Mouse (Mus musculus): Measurements from ENCODE around the gene Eml3. TPM values are rescaled to one million over a fixed set of nuclear protein-coding genes. Genes with fewer than 3 reads are reported as not detected.

Eml3 gene
- polyA plus RNA-seq, 1 experiment from 2014 or later: 10.3 TPM

DNA sequence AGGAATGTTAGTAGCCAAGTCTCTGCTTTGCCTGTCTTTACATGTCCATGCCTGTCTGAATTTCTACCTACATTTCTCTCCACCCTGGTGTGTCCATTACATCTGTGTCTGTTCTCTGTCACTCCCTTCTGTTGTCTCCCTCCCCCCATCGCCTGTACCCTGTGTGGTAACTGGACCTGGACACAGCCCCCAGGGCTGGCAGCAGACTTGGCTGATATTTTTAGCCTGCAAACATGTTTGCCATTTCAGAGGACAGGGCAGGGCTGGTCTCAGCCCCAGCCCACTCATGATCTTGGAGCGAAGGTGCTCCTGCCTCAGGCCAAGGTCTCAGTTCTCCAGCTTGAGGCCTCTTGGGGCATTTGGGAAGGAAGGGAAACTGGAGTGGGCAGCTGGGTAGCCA, 58.5 kb downstream of the Eml3 start:
- 44% methylated on average over 2 of the region's 2 CpGs for WGBS
- H3K4me2 ChIP-seq (ENCODE audit: low read length): no peak overlapping the region
- H3K27me3 ChIP-seq (replicated peaks; ENCODE audit: control insufficient read depth, insufficient read depth, low read length): peaks cover 16% of the 10 kb centered on the region
- no peaks in the 10 kb centered on the region for H3K9me3 ChIP-seq (ENCODE audit: control insufficient read depth, low read length)
- no peak for ATAC-seq
- H3K27ac ChIP-seq (ENCODE audit: low read depth, low read length): no peak overlapping the region
- no peak overlapping the region for H3K9ac ChIP-seq (ENCODE audit: low read depth, low read length)
- H3K4me1 ChIP-seq (ENCODE audit: control insufficient read depth, insufficient read depth, low read depth, low read length): peaks cover 37% of the 10 kb centered on the region
- H3K4me3 ChIP-seq (ENCODE audit: low read length): no peak overlapping the region
- H3K36me3 ChIP-seq (ENCODE audit: control insufficient read depth, insufficient read depth, low read length): no peaks in the 10 kb centered on the region

DNA sequence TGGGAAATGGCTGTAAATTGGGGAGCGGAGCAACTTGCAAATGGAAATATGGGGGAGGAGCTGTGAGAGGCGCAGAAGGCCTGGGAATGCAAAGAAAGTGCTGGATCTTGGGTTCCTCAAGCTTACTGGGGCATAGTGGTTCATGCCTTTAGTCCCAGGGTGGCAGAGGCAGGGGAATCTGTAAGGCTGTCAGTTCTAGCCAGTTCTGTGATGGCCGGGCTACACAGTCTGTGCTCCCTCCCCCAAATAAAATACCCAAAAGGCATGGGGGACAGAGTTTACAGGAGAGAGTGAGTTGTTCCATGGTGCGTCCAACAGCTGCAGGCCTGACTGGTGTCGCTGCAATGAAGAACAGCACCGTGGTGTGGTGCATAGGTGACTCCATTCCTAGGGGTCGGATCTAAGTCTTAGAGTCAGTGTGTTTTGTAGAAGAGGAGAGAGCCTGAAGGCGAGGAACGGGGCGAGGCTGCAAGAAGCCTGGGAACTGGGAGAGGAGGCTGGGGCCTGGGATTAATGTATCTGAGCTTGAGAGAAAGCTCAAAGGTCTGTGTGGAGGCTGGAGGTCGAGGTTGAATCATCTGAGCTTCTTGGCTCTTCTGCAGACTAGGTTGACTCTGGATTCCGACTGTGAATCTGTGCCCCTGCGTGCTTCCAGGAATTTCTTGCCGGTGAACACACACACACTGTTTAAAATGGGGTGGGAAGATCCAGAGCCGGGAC, 59.2 kb downstream of the Eml3 start:
- WGBS: 21% methylated on average over 15 of the region's 15 CpGs
- no peak for ATAC-seq
- peaks cover 16% of the 10 kb centered on the region for H3K27me3 ChIP-seq (replicated peaks; ENCODE audit: control insufficient read depth, insufficient read depth, low read length)
- H3K27ac ChIP-seq (ENCODE audit: low read depth, low read length): no peak overlapping the region
- H3K4me2 ChIP-seq (ENCODE audit: low read length): peak overlapping the region; percentile 85
- H3K36me3 ChIP-seq (ENCODE audit: control insufficient read depth, insufficient read depth, low read length): no peaks in the 10 kb centered on the region
- H3K4me3 ChIP-seq (ENCODE audit: low read length): peak overlapping the region; percentile 53
- no peaks in the 10 kb centered on the region for H3K9me3 ChIP-seq (ENCODE audit: control insufficient read depth, low read length)
- H3K9ac ChIP-seq (ENCODE audit: low read depth, low read length): peak overlapping the region; percentile 64; the same call in 1 of the 2 replicates
- peaks cover 35% of the 10 kb centered on the region for H3K4me1 ChIP-seq (ENCODE audit: control insufficient read depth, insufficient read depth, low read depth, low read length)

DNA sequence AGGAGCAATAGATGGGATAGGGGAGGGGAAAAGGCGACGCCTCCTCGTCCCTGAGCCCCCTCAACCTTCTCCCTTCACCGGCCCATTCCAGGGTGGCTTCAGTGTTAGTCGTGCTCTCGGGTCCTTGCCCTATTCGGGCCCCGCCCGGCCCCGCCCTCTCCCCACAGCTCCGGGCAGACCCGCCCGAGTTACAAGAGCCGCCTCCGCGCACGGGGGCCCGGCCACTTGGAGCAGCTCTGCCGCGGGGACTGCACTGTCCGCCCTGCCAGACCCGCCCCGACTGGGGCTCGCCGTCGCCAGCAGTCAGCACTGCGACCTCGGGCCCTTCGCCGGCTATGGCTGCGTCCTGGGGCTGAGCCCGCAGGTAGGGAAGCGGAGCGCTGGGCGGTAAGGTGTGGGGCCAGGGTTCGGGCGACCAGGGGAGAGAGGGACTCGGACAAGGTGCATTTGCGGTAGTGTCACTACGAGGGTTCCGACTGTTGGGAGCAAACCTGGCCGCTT, 59.8 kb downstream of the Eml3 start, which contains the start of gene Ahnak:
Ahnak (plus strand) TSS at position 219 of the 501 bp plus-strand sequence.
- H3K4me1 ChIP-seq (ENCODE audit: control insufficient read depth, insufficient read depth, low read depth, low read length): peaks cover 29% of the 10 kb centered on the region
- WGBS: under 1% methylated on average over 40 of the region's 42 CpGs
- peak within 1 kb of the TSS; percentile 64 for H3K9ac ChIP-seq (ENCODE audit: low read depth, low read length)
- peak within 1 kb of the TSS; percentile 85 for H3K4me2 ChIP-seq (ENCODE audit: low read length)
- no peaks in the 10 kb centered on the region for H3K9me3 ChIP-seq (ENCODE audit: control insufficient read depth, low read length)
- H3K36me3 ChIP-seq (ENCODE audit: control insufficient read depth, insufficient read depth, low read length): no peaks in the 10 kb centered on the region
- peak within 1 kb of the TSS; percentile 53 for H3K4me3 ChIP-seq (ENCODE audit: low read length)
- peaks cover 16% of the 10 kb centered on the region for H3K27me3 ChIP-seq (replicated peaks; ENCODE audit: control insufficient read depth, insufficient read depth, low read length)
- H3K27ac ChIP-seq (ENCODE audit: low read depth, low read length): peak within 1 kb of the TSS; percentile 57
- ATAC-seq: peak; percentile 40

DNA sequence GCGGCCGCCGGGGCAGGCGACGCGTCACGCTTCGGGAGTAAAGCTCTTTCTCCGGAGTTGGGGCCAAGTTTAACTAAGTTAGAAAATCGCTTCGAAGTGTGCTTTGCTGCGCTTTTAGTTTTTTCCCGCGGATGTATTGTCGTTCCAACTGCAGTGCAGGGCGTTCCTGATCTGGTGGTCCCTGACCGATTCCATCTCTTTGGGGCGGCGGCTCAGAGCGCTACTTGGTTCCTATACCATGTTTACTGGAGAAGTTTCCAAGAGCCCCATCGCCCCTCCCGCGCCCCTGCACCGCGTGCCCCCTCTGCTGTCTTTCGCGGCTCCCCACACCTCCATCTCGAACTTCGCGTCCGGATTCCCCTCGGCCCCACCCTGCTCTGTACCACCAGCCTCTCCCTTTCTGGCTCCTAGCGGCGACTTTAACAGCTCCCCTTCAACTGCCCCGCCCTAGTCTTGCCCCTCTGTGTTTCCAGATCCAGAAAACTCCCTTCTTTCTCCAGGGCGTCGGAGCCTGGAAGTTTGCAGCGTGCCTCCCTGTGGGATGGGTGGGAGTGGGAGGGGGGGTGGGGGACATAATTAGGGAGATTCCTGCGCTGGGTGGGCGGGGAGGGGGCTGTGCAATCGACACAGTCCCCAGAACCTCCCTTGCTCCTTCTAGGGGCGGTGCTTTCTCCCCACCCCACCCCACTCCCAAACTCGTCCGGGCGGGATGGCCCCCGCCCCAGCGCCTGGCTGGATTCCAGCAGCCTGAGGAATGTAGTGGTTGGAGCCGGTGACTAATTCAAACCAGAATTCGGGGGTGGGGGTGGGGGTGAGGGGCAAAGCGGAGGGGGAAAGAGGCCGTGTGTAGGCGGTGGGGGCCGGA, 60.4 kb downstream of the Eml3 start:
- H3K9me3 ChIP-seq (ENCODE audit: control insufficient read depth, low read length): no peaks in the 10 kb centered on the region
- peak overlapping the region; percentile 57 for H3K27ac ChIP-seq (ENCODE audit: low read depth, low read length)
- under 1% methylated on average over 53 of the region's 53 CpGs for WGBS
- H3K27me3 ChIP-seq (replicated peaks; ENCODE audit: control insufficient read depth, insufficient read depth, low read length): peaks cover 16% of the 10 kb centered on the region
- peak overlapping the region; percentile 53 for H3K4me3 ChIP-seq (ENCODE audit: low read length)
- no peaks in the 10 kb centered on the region for H3K36me3 ChIP-seq (ENCODE audit: control insufficient read depth, insufficient read depth, low read length)
- H3K4me1 ChIP-seq (ENCODE audit: control insufficient read depth, insufficient read depth, low read depth, low read length): peaks cover 23% of the 10 kb centered on the region
- peak overlapping the region; percentile 85 for H3K4me2 ChIP-seq (ENCODE audit: low read length)
- peak; percentile 36 for ATAC-seq
- H3K9ac ChIP-seq (ENCODE audit: low read depth, low read length): peak overlapping the region; percentile 64

DNA sequence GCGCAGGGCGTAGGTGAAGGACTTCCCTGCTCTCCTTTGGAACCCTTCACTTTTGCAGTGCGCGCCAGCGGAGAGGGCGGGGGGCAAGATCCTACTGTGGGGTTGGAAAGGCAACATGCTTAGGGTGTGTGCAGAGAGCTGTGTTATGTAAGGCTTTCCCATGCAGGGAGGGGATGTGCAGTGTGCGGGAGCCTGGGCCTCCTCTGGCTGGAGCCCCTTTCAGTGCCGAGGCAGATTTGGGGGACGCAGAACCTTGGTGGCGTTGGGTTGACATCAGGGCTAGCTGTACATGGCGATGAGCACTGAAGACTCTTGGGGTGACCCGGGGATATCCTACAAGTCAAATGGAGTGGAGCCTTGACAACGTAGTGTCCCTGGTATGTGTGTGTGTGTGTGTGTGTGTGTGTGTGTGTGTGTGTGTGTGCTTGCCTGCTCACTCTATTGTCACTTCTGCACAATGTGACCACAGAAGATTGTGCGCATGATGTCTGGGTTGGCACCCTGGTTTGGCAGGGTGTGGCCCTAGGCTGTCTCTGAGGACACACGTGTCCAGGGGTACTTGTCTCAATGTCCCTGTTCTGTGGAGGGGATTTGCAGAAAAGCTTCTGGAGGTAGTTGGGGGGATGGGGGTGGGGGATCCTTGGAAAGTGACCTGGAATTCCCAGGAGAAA, 61.2 kb downstream of the Eml3 start:
- 11% methylated on average over 15 of the region's 15 CpGs for WGBS
- ATAC-seq: peak; percentile 41
- H3K4me3 ChIP-seq (ENCODE audit: low read length): peak overlapping the region; percentile 53

More for the DNA sequence above, 61.2 kb downstream of the Eml3 start:
- H3K4me1 ChIP-seq (ENCODE audit: control insufficient read depth, insufficient read depth, low read depth, low read length): peaks cover 17% of the 10 kb centered on the region
- peak overlapping the region; percentile 64 for H3K9ac ChIP-seq (ENCODE audit: low read depth, low read length)
- no peaks in the 10 kb centered on the region for H3K9me3 ChIP-seq (ENCODE audit: control insufficient read depth, low read length)
- no peaks in the 10 kb centered on the region for H3K36me3 ChIP-seq (ENCODE audit: control insufficient read depth, insufficient read depth, low read length)
- peaks cover 16% of the 10 kb centered on the region for H3K27me3 ChIP-seq (replicated peaks; ENCODE audit: control insufficient read depth, insufficient read depth, low read length)
- H3K4me2 ChIP-seq (ENCODE audit: low read length): peak overlapping the region; percentile 85
- H3K27ac ChIP-seq (ENCODE audit: low read depth, low read length): no peak overlapping the region; the same call in 1 of the 2 replicates

Small RNAs within 50 kb of the gene (microRNA-seq; reads per million reads assigned to microRNA genes)
- not detected for gene Mir5136

Other genes starting within 250 kb of the Eml3 start
- 183 and 191 TPM in 2 replicates for gene Slc3a2, start 206.2 kb upstream of the Eml3 start, polyA plus RNA-seq (2015; fragmentation: Nextera tagmentation; extraction: Ambion mirVana)
- gene Wdr74, start 193.7 kb upstream of the Eml3 start, polyA plus RNA-seq (2015; fragmentation: Nextera tagmentation; extraction: Ambion mirVana): 89.6 and 92.0 TPM in 2 replicates
- 1.5 and 1.6 TPM in 2 replicates for gene 1700092M07Rik, start 188.8 kb upstream of the Eml3 start, polyA plus RNA-seq (2015; fragmentation: Nextera tagmentation; extraction: Ambion mirVana)
- 109 and 119 TPM in 2 replicates for gene Stx5a, start 188.1 kb upstream of the Eml3 start, polyA plus RNA-seq (2015; fragmentation: Nextera tagmentation; extraction: Ambion mirVana)
- 120 and 140 TPM in 2 replicates for gene Nxf1, start 172.5 kb upstream of the Eml3 start, polyA plus RNA-seq (2015; fragmentation: Nextera tagmentation; extraction: Ambion mirVana)
- 200 and 220 TPM in 2 replicates for gene Tmem223, start 158.6 kb upstream of the Eml3 start, polyA plus RNA-seq (2015; fragmentation: Nextera tagmentation; extraction: Ambion mirVana)
- gene Tmem179b, start 155.1 kb upstream of the Eml3 start, polyA plus RNA-seq (2015; fragmentation: Nextera tagmentation; extraction: Ambion mirVana): 30.4 and 32.1 TPM in 2 replicates
- gene Taf6l, start 143.1 kb upstream of the Eml3 start, polyA plus RNA-seq (2015; fragmentation: Nextera tagmentation; extraction: Ambion mirVana): 31.7 and 33.1 TPM in 2 replicates
- gene Polr2g, start 131.0 kb upstream of the Eml3 start, polyA plus RNA-seq (2015; fragmentation: Nextera tagmentation; extraction: Ambion mirVana): 136 and 147 TPM in 2 replicates
- gene Zbtb3, start 127.0 kb upstream of the Eml3 start, polyA plus RNA-seq (2015; fragmentation: Nextera tagmentation; extraction: Ambion mirVana): 8.0 and 8.1 TPM in 2 replicates
- gene Ttc9c, start 110.2 kb upstream of the Eml3 start, polyA plus RNA-seq (2015; fragmentation: Nextera tagmentation; extraction: Ambion mirVana): 51.6 and 54.3 TPM in 2 replicates
- gene Hnrnpul2, start 109.5 kb upstream of the Eml3 start, polyA plus RNA-seq (2015; fragmentation: Nextera tagmentation; extraction: Ambion mirVana): 5.1 and 5.8 TPM in 2 replicates
- not detected in 2 replicates for gene AC129217.1, start 99.8 kb upstream of the Eml3 start, polyA plus RNA-seq (2015; fragmentation: Nextera tagmentation; extraction: Ambion mirVana)
- 117 TPM in 2 replicates for gene Bscl2, start 92.1 kb upstream of the Eml3 start, polyA plus RNA-seq (2015; fragmentation: Nextera tagmentation; extraction: Ambion mirVana)
- 477 and 526 TPM in 2 replicates for gene Gng3, start 90.4 kb upstream of the Eml3 start, polyA plus RNA-seq (2015; fragmentation: Nextera tagmentation; extraction: Ambion mirVana)
- gene Lrrn4cl, start 78.8 kb upstream of the Eml3 start, polyA plus RNA-seq (2015; fragmentation: Nextera tagmentation; extraction: Ambion mirVana): 0.94 and 1.2 TPM in 2 replicates
- 147 and 151 TPM in 2 replicates for gene Ubxn1, start 58.1 kb upstream of the Eml3 start, polyA plus RNA-seq (2015; fragmentation: Nextera tagmentation; extraction: Ambion mirVana)
- gene Uqcc3, start 48.6 kb upstream of the Eml3 start, polyA plus RNA-seq (2015; fragmentation: Nextera tagmentation; extraction: Ambion mirVana): 58.5 and 61.5 TPM in 2 replicates
- gene Lbhd1, start 45.8 kb upstream of the Eml3 start, polyA plus RNA-seq (2015; fragmentation: Nextera tagmentation; extraction: Ambion mirVana): 27.5 and 35.0 TPM in 2 replicates
- not detected in 2 replicates for gene Gm49403, start 45.6 kb upstream of the Eml3 start, polyA plus RNA-seq (2015; fragmentation: Nextera tagmentation; extraction: Ambion mirVana)
- gene 1810009A15Rik, start 40.7 kb upstream of the Eml3 start, polyA plus RNA-seq (2015; fragmentation: Nextera tagmentation; extraction: Ambion mirVana): 44.3 and 46.5 TPM in 2 replicates
- gene Gm49416, start 40.6 kb upstream of the Eml3 start, polyA plus RNA-seq (2015; fragmentation: Nextera tagmentation; extraction: Ambion mirVana): not detected in 2 replicates
- gene Ints5, start 36.5 kb upstream of the Eml3 start, polyA plus RNA-seq (2015; fragmentation: Nextera tagmentation; extraction: Ambion mirVana): 31.1 and 35.2 TPM in 2 replicates
- 72.1 and 84.5 TPM in 2 replicates for gene Ganab, start 31.5 kb upstream of the Eml3 start, polyA plus RNA-seq (2015; fragmentation: Nextera tagmentation; extraction: Ambion mirVana)
- 98.3 and 99.5 TPM in 2 replicates for gene B3gat3, start 9.2 kb upstream of the Eml3 start, polyA plus RNA-seq (2015; fragmentation: Nextera tagmentation; extraction: Ambion mirVana)
- gene Rom1, start 196 bp upstream of the Eml3 start, polyA plus RNA-seq (2015; fragmentation: Nextera tagmentation; extraction: Ambion mirVana): 2.9 and 3.0 TPM in 2 replicates
- gene Mta2, start 12.3 kb downstream of the Eml3 start, polyA plus RNA-seq (2015; fragmentation: Nextera tagmentation; extraction: Ambion mirVana): 91.3 and 103 TPM in 2 replicates
- gene Tut1, start 24.3 kb downstream of the Eml3 start, polyA plus RNA-seq (2015; fragmentation: Nextera tagmentation; extraction: Ambion mirVana): 23.9 and 26.3 TPM in 2 replicates
- gene Eef1g, start 37.5 kb downstream of the Eml3 start, polyA plus RNA-seq (2015; fragmentation: Nextera tagmentation; extraction: Ambion mirVana): 284 and 301 TPM in 2 replicates
- 3.5 and 4.8 TPM in 2 replicates for gene Ahnak, start 59.7 kb downstream of the Eml3 start, polyA plus RNA-seq (2015; fragmentation: Nextera tagmentation; extraction: Ambion mirVana)
- gene Scgb1a1, start 158.4 kb downstream of the Eml3 start, polyA plus RNA-seq (2015; fragmentation: Nextera tagmentation; extraction: Ambion mirVana): not detected in 2 replicates
- gene Asrgl1, start 206.1 kb downstream of the Eml3 start, polyA plus RNA-seq (2015; fragmentation: Nextera tagmentation; extraction: Ambion mirVana): 34.1 and 44.9 TPM in 2 replicates